Mouse (Mus musculus) MEL (cell line): ENCODE measurements around the gene Cd5. TPM values are rescaled to one million over a fixed set of nuclear protein-coding genes. Genes with fewer than 3 reads are reported as not detected.

ENCODE experiments used
- DNase-seq: peaks from one replicate; pipeline ENCODE4 v3.0.0; 2011; ENCODE audit warnings: low read depth, low spot score
- H3K27ac ChIP-seq: 2 replicates; pipeline ENCODE4 v1.5.1; 2012; ENCODE audit warnings: low read depth, mild to moderate bottlenecking, control low read depth, low read length, moderate library complexity; ENCODE audit not compliant: control insufficient read depth
- H3K27me3 ChIP-seq, 2 experiments: fragments of 150-350 bp in 1 of 2; sonication (generic) in 1 of 2; 2 replicates each; pipeline ENCODE4 v1.6.1; 2012; ENCODE audit warnings: low read length in 2 of 2, mild to moderate bottlenecking in 2 of 2, improper control_type of control experiment in 1 of 2, moderate library complexity in 1 of 2; ENCODE audit not compliant: insufficient read depth in 2 of 2, control insufficient read depth in 1 of 2
- H3K36me3 ChIP-seq, 2 experiments: 2 replicates each; pipeline ENCODE4 v1.6.1; 2012 to 2014; ENCODE audit warnings: low read length in 2 of 2, improper control_type of control experiment in 1 of 2, inconsistent platforms in 1 of 2, mild to moderate bottlenecking in 1 of 2; ENCODE audit not compliant: insufficient read depth in 2 of 2, control insufficient read depth in 1 of 2
- H3K4me1 ChIP-seq, 2 experiments: fragments of 150-350 bp in 1 of 2; sonication (generic) in 1 of 2; 2 replicates each; pipeline ENCODE4 v1.6.1; 2012; ENCODE audit warnings: low read length in 2 of 2, improper control_type of control experiment in 1 of 2, mild to moderate bottlenecking in 1 of 2; ENCODE audit not compliant: insufficient read depth in 2 of 2, control insufficient read depth in 1 of 2
- H3K4me3 ChIP-seq, 2 experiments: fragments of 150-350 bp in 1 of 2; sonication (generic) in 1 of 2; 2 replicates each; pipeline ENCODE4 v1.5.1; 2012; ENCODE audit warnings: low read depth in 2 of 2, low read length in 2 of 2, mild to moderate bottlenecking in 2 of 2, moderate library complexity in 2 of 2, control low read depth in 1 of 2, improper control_type of control experiment in 1 of 2; ENCODE audit not compliant: control insufficient read depth in 1 of 2, insufficient read depth in 1 of 2
- H3K79me2 ChIP-seq: 2 replicates; pipeline ENCODE4 v1.6.1; 2012; ENCODE audit warnings: mild to moderate bottlenecking, low read length, moderate library complexity; ENCODE audit not compliant: control insufficient read depth, poor library complexity, insufficient read depth
- H3K9ac ChIP-seq: 2 replicates; pipeline ENCODE4 v1.6.1; 2012; ENCODE audit warnings: low read depth, mild to moderate bottlenecking, control low read depth, low read length, moderate library complexity; ENCODE audit not compliant: control insufficient read depth, poor library complexity, severe bottlenecking
- H3K9me3 ChIP-seq: fragments of 150-350 bp; sonication (generic); replicated peaks from 2 replicates; pipeline ENCODE4 v1.6.1; 2012; ENCODE audit warnings: mild to moderate bottlenecking, low read length, improper control_type of control experiment, moderate library complexity; ENCODE audit not compliant: insufficient read depth
- BHLHE40 ChIP-seq: IDR thresholded peaks from 2 replicates; pipeline ENCODE4 v1.6.1; 2012; ENCODE audit warnings: low read depth, mild to moderate bottlenecking, inconsistent platforms, low read length, improper control_type of control experiment, borderline replicate concordance
- CTCF ChIP-seq, 3 experiments: IDR thresholded peaks in 2 of 3; conservative IDR thresholded peaks in 1 of 3; 2 replicates each; pipeline ENCODE4 v1.5.1; 2011 to 2012; ENCODE audit warnings: low read length in 3 of 3, low read depth in 2 of 3, mild to moderate bottlenecking in 2 of 3, improper control_type of control experiment in 1 of 3, inconsistent platforms in 1 of 3, mixed read lengths in 1 of 3, moderate library complexity in 1 of 3; ENCODE audit not compliant: control insufficient read depth in 1 of 3, insufficient read depth in 1 of 3, poor library complexity in 1 of 3, severe bottlenecking in 1 of 3
- ELF1 ChIP-seq: IDR thresholded peaks from 2 replicates; pipeline ENCODE4 v1.6.1; 2014; ENCODE audit warnings: low read depth, mild to moderate bottlenecking, inconsistent platforms, low read length, improper control_type of control experiment, moderate library complexity
- EP300 ChIP-seq, 2 experiments: IDR thresholded peaks; 2 replicates each; pipeline ENCODE4 v1.6.1; 2011; ENCODE audit warnings: improper control_type of control experiment in 2 of 2, low read length in 2 of 2, low read depth in 1 of 2, mild to moderate bottlenecking in 1 of 2
- GATA1 ChIP-seq: IDR thresholded peaks from 2 replicates; pipeline ENCODE4 v1.6.1; 2011; ENCODE audit warnings: low read depth, low read length, improper control_type of control experiment
- MAFK ChIP-seq: IDR thresholded peaks from 2 replicates; pipeline ENCODE4 v1.6.1; 2011; ENCODE audit warnings: low read depth, mild to moderate bottlenecking, low read length, improper control_type of control experiment, borderline replicate concordance
- MAX ChIP-seq: IDR thresholded peaks from 2 replicates; pipeline ENCODE4 v1.6.1; 2011; ENCODE audit warnings: low read length, improper control_type of control experiment
- MEF2A ChIP-seq: IDR thresholded peaks from 2 replicates; pipeline ENCODE4 v1.6.1; 2014; ENCODE audit warnings: low read depth, mild to moderate bottlenecking, inconsistent platforms, low read length, improper control_type of control experiment; ENCODE audit not compliant: poor library complexity, insufficient replicate concordance, severe bottlenecking; ENCODE audit errors: extremely low read depth
- MYB ChIP-seq: IDR thresholded peaks from 2 replicates; pipeline ENCODE4 v1.6.1; 2011; ENCODE audit warnings: mild to moderate bottlenecking, low read depth, low read length, improper control_type of control experiment
- NRF1 ChIP-seq: IDR thresholded peaks from 2 replicates; pipeline ENCODE4 v1.6.1; 2014; ENCODE audit warnings: low read depth, mild to moderate bottlenecking, inconsistent platforms, low read length, improper control_type of control experiment, moderate library complexity; ENCODE audit not compliant: poor library complexity, insufficient read depth, severe bottlenecking
- SMC3 ChIP-seq: IDR thresholded peaks from 2 replicates; pipeline ENCODE4 v1.6.1; 2011; ENCODE audit warnings: low read depth, low read length, improper control_type of control experiment
- TAL1 ChIP-seq: IDR thresholded peaks from 2 replicates; pipeline ENCODE4 v1.6.1; 2012; ENCODE audit warnings: mild to moderate bottlenecking, inconsistent platforms, low read length, moderate library complexity, mixed read lengths
- TBP ChIP-seq: IDR thresholded peaks from 2 replicates; pipeline ENCODE4 v1.8.0; 2011; ENCODE audit warnings: low read depth, low read length, improper control_type of control experiment
- USF1 ChIP-seq: IDR thresholded peaks from 2 replicates; pipeline ENCODE4 v1.6.1; 2014; ENCODE audit warnings: low read depth, mild to moderate bottlenecking, inconsistent platforms, low read length, improper control_type of control experiment, moderate library complexity
- USF2 ChIP-seq, 2 experiments: IDR thresholded peaks; 2 replicates each; pipeline ENCODE4 v1.6.1; 2011 to 2012; ENCODE audit warnings: improper control_type of control experiment in 2 of 2, low read length in 2 of 2, borderline replicate concordance in 1 of 2, inconsistent platforms in 1 of 2, low read depth in 1 of 2, mild to moderate bottlenecking in 1 of 2; ENCODE audit not compliant: insufficient read depth in 1 of 2
- ZC3H11A ChIP-seq: IDR thresholded peaks from 2 replicates; pipeline ENCODE4 v1.6.1; 2012; ENCODE audit warnings: low read depth, mild to moderate bottlenecking, inconsistent platforms, low read length, improper control_type of control experiment
- ZKSCAN1 ChIP-seq: IDR thresholded peaks from 2 replicates; pipeline ENCODE4 v1.6.1; 2012; ENCODE audit warnings: low read depth, mild to moderate bottlenecking, inconsistent platforms, low read length, improper control_type of control experiment, moderate library complexity
- ZMIZ1 ChIP-seq: IDR thresholded peaks from 2 replicates; pipeline ENCODE4 v1.6.1; 2012; ENCODE audit warnings: low read depth, mild to moderate bottlenecking, inconsistent platforms, low read length, improper control_type of control experiment, moderate library complexity
- ZNF384 ChIP-seq: IDR thresholded peaks from 2 replicates; pipeline ENCODE4 v1.6.1; 2012; ENCODE audit warnings: low read depth, mild to moderate bottlenecking, inconsistent platforms, low read length, improper control_type of control experiment
- polyA plus RNA-seq, 2 experiments: library from polyadenylated mRNA; stranded (reverse) in 1 of 2; unstranded in 1 of 2; fragments of >175 nt in 1 of 2; fragments of >200 nt in 1 of 2; gene quantifications; 2 replicates each; pipeline versions ENCODE4 v1.2.1 to v1.2.4; 2012; ENCODE audit warnings: low replicate concordance in 2 of 2, low read depth in 1 of 2; ENCODE audit not compliant: insufficient read length in 2 of 2, insufficient read depth in 1 of 2, missing spikeins in 1 of 2
- total RNA-seq: library from RNA; depleted of rRNA; stranded (reverse); fragments of 300-350 nt; gene quantifications from 2 replicates; pipeline ENCODE4 v1.2.3, GENCODE M21; 2012

Gene Cd5
- total and polyA plus RNA-seq, 3 experiments = not detected

DNA sequence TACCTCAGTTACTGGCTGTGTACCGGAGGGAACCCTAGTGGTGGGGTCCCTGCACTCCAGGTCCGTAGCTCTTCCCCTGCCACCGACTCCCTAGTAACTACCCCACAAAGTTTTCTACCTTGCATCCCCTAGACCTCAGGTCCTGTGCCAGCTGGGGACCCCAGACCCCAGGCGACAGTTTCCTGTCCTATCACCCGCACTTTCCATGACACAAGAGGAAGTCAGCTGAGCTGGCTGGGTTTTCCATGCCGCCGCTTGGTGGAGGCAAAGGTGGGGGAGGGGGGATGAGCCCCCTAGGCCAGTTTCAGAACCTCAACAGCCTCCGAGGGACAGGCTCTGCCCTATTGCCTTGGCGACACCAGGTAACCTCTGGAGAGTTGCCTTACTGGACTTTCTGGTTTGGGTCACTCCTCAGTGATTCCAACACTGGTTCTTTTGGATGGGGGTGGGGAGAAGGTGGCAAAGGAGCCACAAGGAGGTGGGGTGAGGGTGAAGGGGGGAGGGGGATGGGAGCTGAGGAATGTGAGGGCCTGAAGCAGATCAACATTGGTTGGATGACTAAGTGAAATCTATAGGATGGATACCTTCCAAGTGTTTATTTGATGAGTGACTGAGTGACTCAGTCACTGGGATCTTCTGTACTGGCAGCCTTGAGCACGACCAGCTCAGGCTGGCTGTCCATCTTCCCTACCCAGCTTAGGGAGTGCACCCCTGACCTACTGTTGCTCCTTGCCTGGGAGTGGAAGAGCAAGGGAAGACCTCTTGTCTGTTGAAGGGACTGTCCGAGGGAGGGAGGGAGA is 2.0 kb upstream of the Cd5 start:
- H3K4me3 ChIP-seq = no peak overlapping the region
- no peaks in the 10 kb centered on the region for H3K36me3 ChIP-seq
- H3K9me3 ChIP-seq = no peaks in the 10 kb centered on the region
- no peaks in the 10 kb centered on the region for H3K79me2 ChIP-seq
- no peak overlapping the region for H3K9ac ChIP-seq
- peaks cover 0 to under 1% of the 10 kb centered on the region in 2 experiments; a peak in 3 of 4 replicates for H3K27me3 ChIP-seq
- no peak for TF ChIP-seq MYB
- TF ChIP-seq GATA1 = no peak
- no peak for TF ChIP-seq MEF2A
- TF ChIP-seq ZMIZ1 = no peak
- TF ChIP-seq ZNF384 = no peak
- no peak for TF ChIP-seq TBP
- no peak for TF ChIP-seq MAX
- TF ChIP-seq MAFK = no peak
- no peak for TF ChIP-seq SMC3
- H3K4me1 ChIP-seq = no peaks in the 10 kb centered on the region
- no peak for DNase-seq
- H3K27ac ChIP-seq = no peak overlapping the region

DNA sequence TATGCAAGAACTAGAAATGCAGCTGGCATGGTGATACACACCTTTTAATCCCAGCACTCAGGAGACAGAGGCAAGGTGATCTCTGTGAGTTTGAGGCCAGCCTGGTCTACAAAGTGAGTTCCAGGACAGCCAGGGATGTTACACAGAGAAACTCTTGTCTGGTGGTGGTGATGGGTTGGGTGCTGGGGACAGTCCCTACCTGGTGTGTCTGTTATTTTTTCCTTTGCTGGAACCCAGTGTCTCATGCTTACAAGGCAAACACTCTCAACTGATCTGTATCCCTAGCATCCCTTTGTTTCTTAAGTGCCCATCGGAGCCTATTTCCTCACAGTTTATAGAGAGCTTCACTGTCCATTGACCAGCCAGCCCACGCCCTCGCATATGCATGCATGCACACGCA is 1.1 kb upstream of the Cd5 start:
- Histone ChIP-seq H3K27ac (no peak overlapping the region), H3K9me3 (no peaks in the 10 kb centered on the region), H3K79me2 (no peaks in the 10 kb centered on the region), H3K27me3 (no peaks in the 10 kb centered on the region; a peak in 2 of 4 replicates), H3K36me3 (no peaks in the 10 kb centered on the region)
- TF ChIP-seq ZMIZ1 = no peak
- TF ChIP-seq BHLHE40 = no peak
- no peak for TF ChIP-seq CTCF (IDR thresholded peaks at IDR 0.05 in 2 of 3, conservative IDR thresholded peaks at IDR 0.05 in 1 of 3; ENCODE audit: control insufficient read depth in 1 of 3, insufficient read depth in 1 of 3, low read depth in 2 of 3, low read length in 3 of 3, poor library complexity in 1 of 3, severe bottlenecking in 1 of 3)
- TF ChIP-seq TBP = no peak
- no peak for TF ChIP-seq GATA1
- no peak for TF ChIP-seq ZKSCAN1
- no peak for TF ChIP-seq EP300 (IDR thresholded peaks at IDR 0.05; ENCODE audit: low read depth in 1 of 2, low read length in 2 of 2)
- no peak for TF ChIP-seq ZC3H11A
- no peak for TF ChIP-seq TAL1
- TF ChIP-seq USF1 = no peak
- TF ChIP-seq SMC3 = no peak
- TF ChIP-seq ELF1 = no peak
- TF ChIP-seq USF2 (IDR thresholded peaks at IDR 0.05; ENCODE audit: borderline replicate concordance in 1 of 2, insufficient read depth in 1 of 2, low read depth in 1 of 2, low read length in 2 of 2) = no peak
- no peak for TF ChIP-seq MAX
- no peak for TF ChIP-seq NRF1
- TF ChIP-seq, all 39 proteins: peak for 0
- no peak for DNase-seq
- no peak overlapping the region for H3K4me3 ChIP-seq
- H3K4me1 ChIP-seq = no peaks in the 10 kb centered on the region
- H3K9ac ChIP-seq = no peak overlapping the region
